Mouse (Mus musculus): ENCODE results near the gene Ly6g5b. TPM values are rescaled to one million over a fixed set of nuclear protein-coding genes. Genes with fewer than 3 reads are reported as not detected.
A peak's percentile ranks its signal among the peaks of the same experiment; 100 is the strongest.
"Not testable (repeated sequence)": the region's sequence is repeated elsewhere in the genome, so short reads cannot be mapped to it uniquely, and the experiment has no call there.

The Ly6g5b gene
- total RNA-seq, 2 experiments from 2014 or later, result not detected

- no peak for DNase-seq (ENCODE audit: low spot score)
Observed at GRCm38 (mm10) chr17:35140490-35140996, 25.3 kb upstream of the Ly6g5b start.

- DNase-seq (ENCODE audit: low spot score), result no peak
Observed at GRCm38 (mm10) chr17:35139269-35139668, 24.0 kb upstream of the Ly6g5b start.

- DNase-seq (ENCODE audit: low spot score), result no peak
Observed at GRCm38 (mm10) chr17:35135591-35136320, 20.5 kb upstream of the Ly6g5b start.

- peak; percentile 93 for DNase-seq (ENCODE audit: low spot score)
Observed at GRCm38 (mm10) chr17:35134801-35135590, 19.8 kb upstream of the Ly6g5b start, which contains the start of gene Bag6. Gene Bag6 (plus strand): TSS chr17:35135178.

GRCm38 (mm10) chr17:35133517-35133916 lies 18.3 kb upstream of the Ly6g5b start:
- no peak for DNase-seq (ENCODE audit: low spot score)

GRCm38 (mm10) chr17:35132174-35132560 lies 16.9 kb upstream of the Ly6g5b start:
- no peak for DNase-seq (ENCODE audit: low spot score)

- DNase-seq (ENCODE audit: low spot score), result no peak
Observed at GRCm38 (mm10) chr17:35131500-35132173, 16.4 kb upstream of the Ly6g5b start, which contains the start of gene Apom. Gene Apom (minus strand): TSS chr17:35132050.

- no peak for DNase-seq (ENCODE audit: low spot score)
Observed at GRCm38 (mm10) chr17:35131038-35131437, 15.8 kb upstream of the Ly6g5b start.

- no peak for DNase-seq (ENCODE audit: low spot score)
Observed at GRCm38 (mm10) chr17:35128996-35129395, 13.8 kb upstream of the Ly6g5b start.

GRCm38 (mm10) chr17:35127017-35127416 lies 11.8 kb upstream of the Ly6g5b start:
- DNase-seq (ENCODE audit: low spot score), result no peak

GRCm38 (mm10) chr17:35126206-35126611 lies 11.0 kb upstream of the Ly6g5b start, which contains the start of gene D17H6S53E:
Gene D17H6S53E (plus strand): TSS chr17:35126373.
- DNase-seq (ENCODE audit: low spot score), result peak; percentile 67

GRCm38 (mm10) chr17:35125578-35125977 lies 10.3 kb upstream of the Ly6g5b start:
- DNase-seq (ENCODE audit: low spot score), result no peak

GRCm38 (mm10) chr17:35125081-35125480 lies 9.9 kb upstream of the Ly6g5b start:
- no peak for DNase-seq (ENCODE audit: low spot score)

- DNase-seq (ENCODE audit: low spot score), result not testable (repeated sequence)
Observed at GRCm38 (mm10) chr17:35124261-35124896, 9.2 kb upstream of the Ly6g5b start.

GRCm38 (mm10) chr17:35123287-35123686 lies 8.1 kb upstream of the Ly6g5b start:
- DNase-seq (ENCODE audit: low spot score), result not testable (repeated sequence)

- no peak for DNase-seq (ENCODE audit: low spot score)
Observed at GRCm38 (mm10) chr17:35121871-35122303, 6.7 kb upstream of the Ly6g5b start, which contains the start of gene Csnk2b. Gene Csnk2b (minus strand): TSS chr17:35122053.

GRCm38 (mm10) chr17:35121143-35121799 lies 6.0 kb upstream of the Ly6g5b start, which contains the start of gene Gpank1:
Gene Gpank1 (plus strand): TSS chr17:35121455.
- peak; percentile 98 for DNase-seq (ENCODE audit: low spot score)

- peak; percentile 47 for DNase-seq (ENCODE audit: low spot score)
Observed at GRCm38 (mm10) chr17:35120745-35121142, 5.5 kb upstream of the Ly6g5b start.

GRCm38 (mm10) chr17:35111774-35112173 lies 3.5 kb downstream of the Ly6g5b start:
- no peak for DNase-seq (ENCODE audit: low spot score)

- DNase-seq (ENCODE audit: low spot score), result no peak
Observed at GRCm38 (mm10) chr17:35108097-35108496, 7.1 kb downstream of the Ly6g5b start, which contains the start of gene Ly6g5c. Gene Ly6g5c (plus strand): TSS chr17:35108279.
